Mouse (Mus musculus): ENCODE data around the gene Rpe65. TPM values are rescaled to one million over a fixed set of nuclear protein-coding genes. Genes with fewer than 3 reads are reported as not detected.

Gene Rpe65
- not detected in 2 replicates for polyA plus RNA-seq (2012; rRNA removed)

GRCm38 (mm10) chr3:159598875-159599274 is at the start of gene Rpe65:
Gene Rpe65 (plus strand): TSS chr3:159599175.

Other genes starting within 250 kb of the Rpe65 start
- gene Depdc1a, start 103.7 kb upstream of the Rpe65 start, polyA plus RNA-seq (2012; rRNA removed): 13.5 and 27.2 TPM in 2 replicates
- gene Wls, start 240.5 kb downstream of the Rpe65 start, polyA plus RNA-seq (2012; rRNA removed): 69.2 and 93.4 TPM in 2 replicates